Mouse (Mus musculus): Measurements from ENCODE around the gene Prame.
"Not testable (repeated sequence)": the region's sequence is repeated elsewhere in the genome, so short reads cannot be mapped to it uniquely, and the experiment has no call there.

The Prame gene

DNA sequence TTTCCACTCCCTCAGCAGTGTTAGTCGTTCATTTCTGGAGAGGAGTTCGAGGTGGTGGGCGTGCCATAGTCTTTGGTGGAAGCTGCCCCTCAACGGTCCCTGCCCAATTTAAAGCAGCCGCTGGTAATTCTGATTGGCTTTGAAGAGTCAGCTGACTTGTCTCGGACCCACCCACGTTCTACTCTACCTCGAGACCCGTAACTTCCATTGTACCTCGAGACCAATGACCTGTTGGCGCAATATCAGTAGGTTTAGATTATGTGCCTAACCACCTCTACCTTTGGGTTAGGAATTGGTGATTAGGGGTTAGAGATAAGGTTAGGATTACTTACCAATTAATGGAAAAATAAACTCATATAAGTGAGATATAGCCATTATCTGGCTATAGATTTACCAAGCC, at the start of gene Prame:
Gene Prame, minus strand, starts transcription at position 101 of the 400 bp plus-strand sequence.
- no peak for DNase-seq

DNA sequence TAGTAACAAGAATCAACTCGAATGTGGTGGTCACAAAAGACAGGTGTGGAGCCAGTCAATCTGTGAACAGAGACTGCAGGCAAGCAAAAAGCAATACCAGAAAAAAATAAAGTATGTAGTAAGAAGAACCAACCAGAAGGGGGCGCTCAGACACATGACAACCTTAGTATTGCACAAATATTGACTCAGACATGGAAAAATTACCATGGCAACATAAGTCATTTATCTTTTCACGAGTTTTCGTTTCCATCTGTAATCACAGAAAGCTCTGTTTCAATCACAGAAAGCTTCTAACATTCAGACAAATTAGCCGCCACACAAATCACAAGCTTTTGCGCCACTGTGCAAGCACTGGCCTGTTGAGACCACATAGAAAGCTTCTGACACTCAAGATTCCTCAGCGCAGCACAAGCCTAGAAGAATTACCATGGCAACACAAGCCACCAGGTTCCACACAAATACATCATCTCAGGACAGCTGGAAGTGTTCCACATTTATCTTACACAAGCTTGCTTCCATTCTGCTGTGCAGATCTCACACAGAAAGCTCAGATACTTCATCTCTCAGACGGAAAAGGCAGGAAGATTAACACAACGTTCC, 24.8 kb upstream of the Prame start:
- peak; percentile 3 for DNase-seq

DNA sequence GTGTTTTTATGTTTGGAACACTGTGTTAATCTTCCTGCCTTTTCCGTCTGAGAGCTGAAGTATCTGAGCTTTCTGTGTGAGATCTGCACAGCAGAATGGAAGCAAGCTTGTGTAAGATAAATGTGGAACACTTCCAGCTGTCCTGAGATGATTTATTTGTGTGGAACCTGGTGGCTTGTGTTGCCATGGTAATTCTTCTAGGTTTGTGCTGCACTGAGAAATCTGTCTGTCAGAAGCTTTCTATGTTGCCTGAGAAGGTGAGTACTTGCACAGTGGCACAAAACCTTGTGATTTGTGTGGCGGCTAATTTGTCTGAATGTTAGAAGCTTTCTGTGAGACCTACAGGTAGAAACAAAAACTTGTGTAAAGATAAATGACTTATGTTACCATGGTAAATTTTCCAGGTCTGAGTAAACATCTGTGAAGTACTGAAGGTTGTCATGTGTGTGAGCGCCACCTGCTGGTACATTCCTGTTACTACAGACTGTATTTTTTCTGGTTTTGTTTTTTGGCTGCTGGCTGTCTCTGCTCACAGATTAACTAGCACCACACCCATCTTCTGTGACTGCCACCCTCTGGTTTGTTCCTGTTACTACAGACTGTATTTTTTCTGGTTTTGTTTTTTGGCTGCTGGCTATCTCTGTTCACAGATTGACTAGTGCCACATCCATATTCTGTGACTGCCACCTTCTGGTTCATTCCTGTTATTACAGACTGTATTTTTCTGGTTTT, 26.0 kb downstream of the Prame start:
- DNase-seq = peak; percentile 6

DNA sequence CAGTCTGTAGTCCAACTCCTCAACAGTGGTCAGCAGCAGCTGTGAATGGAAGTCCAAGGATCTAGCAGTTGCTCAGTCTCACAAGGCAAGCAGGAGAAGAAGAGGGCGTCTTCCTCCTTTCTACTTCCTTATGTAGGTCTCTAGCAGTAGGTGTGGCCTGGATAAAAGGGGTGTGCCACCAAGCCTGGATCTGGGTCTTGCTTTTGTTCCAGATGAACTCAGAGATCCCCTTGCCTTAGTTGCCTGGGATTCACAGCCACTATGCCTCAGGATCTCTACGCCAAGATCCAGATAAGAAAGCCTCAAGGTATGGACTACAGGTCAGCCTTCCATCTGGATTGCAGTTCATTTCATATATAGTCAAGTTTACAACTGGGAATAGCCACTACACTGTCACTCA, 28.8 kb downstream of the Prame start, which contains the start of gene Nxf7:
Gene Nxf7, minus strand, starts transcription at position 101 of the 400 bp plus-strand sequence.
- no peak for DNase-seq

DNA sequence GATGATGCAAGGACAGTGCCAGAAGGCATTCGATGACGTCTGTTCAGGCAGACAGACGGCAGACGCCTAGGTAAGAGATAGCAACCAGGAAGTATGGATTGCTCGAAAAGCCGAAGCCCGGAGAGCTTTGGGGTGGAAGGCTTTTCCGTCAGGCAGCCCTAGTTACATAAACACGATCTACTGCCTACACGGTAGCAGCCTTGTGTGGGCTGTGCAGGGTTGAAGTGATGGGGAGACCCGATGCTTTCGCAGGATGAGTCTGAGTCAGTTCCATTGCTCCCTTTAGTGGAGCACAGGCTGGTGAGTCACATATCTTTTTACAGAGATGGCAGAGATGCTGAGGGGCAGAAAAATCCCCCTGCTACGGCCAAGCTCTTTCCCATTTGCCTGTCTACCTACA, 29.4 kb downstream of the Prame start:
- DNase-seq = no peak

DNA sequence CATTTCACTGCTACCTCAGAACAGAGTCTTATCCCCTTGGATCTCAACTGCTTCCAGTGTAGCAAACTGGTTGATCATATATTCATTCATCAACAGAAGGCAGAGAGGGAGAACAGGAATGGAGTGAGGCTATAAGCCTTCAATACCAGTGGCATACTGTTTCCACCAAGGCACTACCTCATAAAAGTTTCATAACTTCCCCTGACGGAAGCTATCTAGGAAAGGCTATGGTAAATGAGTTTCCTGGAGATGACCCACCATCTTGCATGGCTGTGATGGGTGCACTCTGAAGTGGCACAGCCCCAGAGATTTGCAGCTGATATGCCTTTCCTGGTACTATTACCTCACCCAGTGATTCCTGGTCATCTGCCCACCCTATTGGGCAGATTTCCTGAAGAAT, 51.1 kb downstream of the Prame start:
- DNase-seq = no peak

DNA sequence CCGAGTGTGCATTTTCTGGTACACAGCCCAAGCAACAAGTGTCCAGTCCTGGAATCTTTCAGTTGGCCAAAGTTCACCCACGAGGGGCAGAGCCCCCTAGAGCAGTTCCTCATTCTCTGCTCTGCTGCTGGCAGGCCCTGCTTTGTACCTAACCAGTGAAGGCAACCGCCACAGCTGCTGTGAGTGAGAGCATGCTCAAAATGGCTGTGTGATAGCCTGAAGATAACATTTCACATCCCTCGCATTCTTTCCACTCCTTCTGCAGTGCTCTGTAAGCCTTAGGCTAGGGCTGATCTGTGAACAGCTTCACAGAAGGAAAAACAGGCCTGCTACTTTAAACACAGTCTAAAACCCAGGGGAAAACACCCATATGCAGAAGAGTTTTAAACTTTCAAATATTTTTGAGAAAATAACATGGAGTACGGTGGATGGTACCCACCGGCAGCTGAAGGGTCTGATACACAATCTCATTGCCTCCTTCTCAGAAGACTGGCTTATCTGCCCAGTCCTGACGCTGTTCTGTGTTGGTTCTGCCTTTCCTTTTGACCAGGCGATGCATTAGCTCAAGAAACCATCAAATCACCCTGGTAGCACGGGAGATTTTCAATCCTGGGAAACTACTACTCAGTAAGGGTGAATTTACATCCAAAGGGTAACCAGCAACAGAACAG, 52.4 kb downstream of the Prame start:
- DNase-seq = not testable (repeated sequence)

DNA sequence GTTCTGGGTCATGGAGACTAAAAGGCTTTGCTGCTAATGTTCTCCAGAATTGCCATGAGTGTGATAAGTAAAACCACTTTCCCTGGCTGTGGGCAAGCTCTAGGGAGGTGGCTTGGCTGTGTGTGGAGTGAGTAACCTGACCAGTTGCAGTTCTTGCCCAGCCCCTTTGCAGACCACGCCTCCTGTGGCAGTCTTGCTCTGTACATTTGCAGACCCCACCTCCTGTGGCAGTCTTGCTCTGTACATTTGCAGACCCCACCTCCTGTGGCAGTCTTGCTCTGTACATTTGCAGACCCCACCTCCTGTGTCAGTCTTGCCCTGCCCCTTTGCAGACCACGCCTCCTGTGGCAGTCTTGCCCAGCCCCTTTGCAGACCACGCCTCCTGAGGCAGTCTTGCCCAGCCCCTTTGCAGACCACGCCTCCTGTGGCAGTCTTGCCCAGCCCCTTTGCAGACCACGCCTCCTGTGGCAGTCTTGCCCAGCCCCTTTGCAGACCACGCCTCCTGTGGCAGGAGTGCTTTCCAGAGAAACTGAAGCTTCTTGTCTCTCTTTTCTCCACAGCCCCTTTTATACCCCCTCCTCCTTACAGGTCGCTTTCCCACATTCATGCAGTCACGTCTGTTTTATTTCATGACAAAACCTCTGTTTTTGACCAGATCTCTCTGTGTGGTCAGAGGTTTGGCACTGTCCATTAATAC, 53.1 kb downstream of the Prame start:
- DNase-seq = peak; percentile 23

DNA sequence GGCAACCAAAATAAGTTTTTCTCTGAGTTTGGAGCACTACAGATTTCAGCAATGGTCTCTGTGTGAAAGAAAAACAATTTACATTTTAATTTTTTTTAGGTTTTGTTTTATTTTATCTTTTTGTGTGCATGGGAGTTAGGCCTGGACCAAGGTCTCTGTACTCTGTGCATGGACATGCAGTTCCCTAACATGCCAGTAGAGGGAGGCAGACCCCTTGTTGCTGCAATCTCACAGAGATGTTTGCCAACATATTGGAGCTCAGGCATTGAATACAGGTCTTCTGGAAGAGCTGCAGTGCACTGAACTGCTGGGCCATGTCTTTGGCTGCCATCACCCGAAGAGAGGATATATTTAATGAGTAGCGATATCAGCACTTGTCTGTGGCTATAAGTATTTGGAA, 58.0 kb downstream of the Prame start:
- peak; percentile 53 for DNase-seq

DNA sequence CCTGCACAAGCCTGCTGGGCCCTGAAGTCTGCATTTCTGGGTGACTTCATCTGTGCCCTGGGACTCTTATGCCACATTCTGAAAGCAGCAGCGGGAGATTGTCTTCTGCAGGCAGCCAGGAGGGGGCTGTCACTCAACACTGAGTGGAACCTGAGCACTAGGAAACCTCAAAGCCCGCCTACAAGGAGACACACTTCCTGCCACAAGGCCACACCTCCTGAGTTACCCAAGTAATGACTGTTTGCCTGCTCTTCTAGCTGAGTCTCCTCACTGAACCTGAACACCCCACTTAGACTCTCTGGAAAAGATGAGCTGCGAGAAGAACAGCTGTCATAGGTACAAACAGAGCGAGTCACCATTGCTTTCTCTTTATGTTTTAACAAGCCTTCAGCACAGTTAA, 62.6 kb downstream of the Prame start:
- DNase-seq = not testable (repeated sequence)

All from liver (tissue).